Mouse (Mus musculus) stomach, embryonic 14.5 days (tissue): ENCODE data around the gene Gpr88. TPM values are rescaled to one million over a fixed set of nuclear protein-coding genes. Genes with fewer than 3 reads are reported as not detected.

ENCODE experiments used
- ATAC-seq: fragments of 200-750 bp; cut with Nextera tagmentation; 2 replicates; pipeline ENCODE4 v1.8.0; 2017; ENCODE audit warnings: low read depth, moderate TSS enrichment; ENCODE audit not compliant: insufficient number of reproducible peaks, insufficient read depth, low FRiP score
- H3K27ac ChIP-seq: fragments of 300-500 bp; sonication (generic); 2 replicates; pipeline ENCODE4 v1.5.1; 2014; ENCODE audit warnings: mild to moderate bottlenecking, low read length, moderate library complexity, mixed read lengths
- H3K27me3 ChIP-seq: fragments of 300-500 bp; sonication (generic); 2 replicates; pipeline ENCODE4 v1.6.1; 2014; ENCODE audit warnings: low read length, control low read depth, mixed read lengths; ENCODE audit not compliant: control insufficient read depth, insufficient read depth
- H3K36me3 ChIP-seq: fragments of 300-500 bp; sonication (generic); 2 replicates; pipeline ENCODE4 v1.6.1; 2014; ENCODE audit warnings: mild to moderate bottlenecking, control low read depth, low read length, moderate library complexity, mixed read lengths; ENCODE audit not compliant: control insufficient read depth, insufficient read depth
- H3K4me1 ChIP-seq: fragments of 300-500 bp; sonication (generic); 2 replicates; pipeline ENCODE4 v1.6.1; 2014; ENCODE audit warnings: low read length, control low read depth, mixed read lengths; ENCODE audit not compliant: control insufficient read depth, insufficient read depth
- H3K4me2 ChIP-seq: fragments of 300-500 bp; sonication (generic); replicated peaks from 2 replicates; pipeline ENCODE4 v1.6.1; 2014; ENCODE audit warnings: low read depth, low read length, control low read depth
- H3K4me3 ChIP-seq: fragments of 300-500 bp; sonication (generic); 2 replicates; pipeline ENCODE4 v1.5.1; 2014; ENCODE audit warnings: low read depth, low read length, control low read depth
- H3K9ac ChIP-seq: fragments of 300-500 bp; sonication (generic); replicated peaks from 2 replicates; pipeline ENCODE4 v1.6.1; 2014; ENCODE audit warnings: low read depth, mild to moderate bottlenecking, control low read depth, low read length, moderate library complexity, mixed read lengths
- H3K9me3 ChIP-seq: fragments of 300-500 bp; sonication (generic); 2 replicates; pipeline ENCODE4 v1.6.1; 2016; ENCODE audit warnings: low read depth, low read length, control low read depth; ENCODE audit not compliant: control insufficient read depth
- WGBS: fragments of 180-500 bp; shearing (Covaris S2); extraction: QIAGEN DNeasy Blood & Tissue Kit; methylation state at CpG from one replicate; pipeline ENCODE4 v1.1.7; 2014; 5-methylcytosine and 5-hydroxymethylcytosine counted together
- polyA plus RNA-seq: library from polyadenylated mRNA; unstranded; fragments of >200 nt; fragmentation: Nextera tagmentation; extraction: Ambion mirVana; gene quantifications from 2 replicates; pipeline ENCODE4 v1.2.1, GENCODE M21; 2014

Gpr88 gene
- polyA plus RNA-seq, 1 experiment from 2014 or later: 2.1 TPM

DNA sequence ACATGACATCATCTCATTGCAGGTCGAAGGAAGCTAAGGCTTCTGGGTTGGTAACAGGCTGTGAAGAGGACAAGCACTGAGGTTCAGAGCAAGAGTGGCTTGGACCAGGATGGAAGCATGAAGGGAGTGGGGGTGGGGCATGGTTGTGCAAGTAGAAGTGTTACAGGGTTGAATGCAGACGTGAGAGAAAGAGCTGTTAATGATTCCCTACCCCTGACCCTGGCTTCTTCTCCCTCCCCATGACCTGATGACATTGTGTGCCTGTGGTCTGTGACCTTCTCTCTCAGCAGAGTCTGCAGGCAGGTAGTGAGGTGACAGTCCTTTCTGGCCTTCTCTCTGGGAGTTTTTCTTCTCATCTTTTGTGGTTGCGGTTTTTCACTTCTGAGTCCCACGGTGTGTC, 16.4 kb downstream of the Gpr88 start:
- H3K9ac ChIP-seq: no peak overlapping the region
- WGBS: 64% methylated on average over 4 of the region's 4 CpGs
- H3K9me3 ChIP-seq: no peaks in the 10 kb centered on the region
- no peaks in the 10 kb centered on the region for H3K27me3 ChIP-seq
- no peak overlapping the region for H3K27ac ChIP-seq
- H3K4me1 ChIP-seq: no peaks in the 10 kb centered on the region
- H3K36me3 ChIP-seq: no peaks in the 10 kb centered on the region
- no peak overlapping the region for H3K4me2 ChIP-seq
- no peak for ATAC-seq
- H3K4me3 ChIP-seq: no peak overlapping the region

DNA sequence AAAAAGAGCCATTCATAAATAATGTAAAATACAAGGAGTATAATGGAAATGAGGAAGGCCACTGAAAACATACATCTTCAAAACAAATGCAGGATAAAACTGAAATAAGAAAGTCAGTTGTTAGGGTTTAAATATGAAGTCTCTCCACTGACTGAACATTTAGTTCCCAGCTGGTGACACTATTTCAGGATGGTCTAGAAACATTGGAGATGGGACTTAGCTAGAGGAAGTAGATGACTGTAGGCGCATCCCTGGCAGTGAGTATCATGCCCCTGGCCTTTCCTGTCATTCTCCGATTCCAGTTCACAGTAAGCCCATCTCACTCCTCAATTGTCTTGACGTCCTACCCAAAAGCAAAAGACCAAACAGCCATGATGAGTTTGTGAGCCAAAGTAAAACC, 19.8 kb downstream of the Gpr88 start:
- Histone ChIP-seq H3K27me3 (no peaks in the 10 kb centered on the region), H3K4me3 (no peak overlapping the region), H3K9me3 (no peaks in the 10 kb centered on the region), H3K4me2 (no peak overlapping the region), H3K4me1 (no peaks in the 10 kb centered on the region), H3K36me3 (no peaks in the 10 kb centered on the region), H3K9ac (no peak overlapping the region), H3K27ac (no peak overlapping the region)
- ATAC-seq: no peak
- WGBS: 88% methylated on average over 3 of the region's 3 CpGs

DNA sequence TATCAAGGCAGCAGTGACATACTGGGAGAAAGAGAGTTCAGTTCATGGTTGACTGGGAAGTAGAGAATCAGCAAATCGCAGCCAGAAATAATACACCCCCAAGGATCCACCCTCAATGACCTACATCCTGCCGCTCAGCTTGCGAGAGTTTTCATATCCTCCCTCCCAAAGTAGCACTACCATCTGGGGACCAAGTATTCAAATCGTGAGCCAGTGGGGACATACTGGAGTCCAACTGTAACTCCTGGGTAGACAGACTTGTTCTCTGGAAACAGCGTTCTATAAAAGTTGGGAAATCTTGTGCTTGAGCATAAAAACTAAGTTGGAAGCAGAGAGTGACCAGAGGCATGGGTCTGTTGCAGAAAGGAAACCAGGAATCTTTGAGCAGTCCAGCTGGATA, 20.5 kb downstream of the Gpr88 start:
- no peaks in the 10 kb centered on the region for H3K9me3 ChIP-seq
- H3K4me1 ChIP-seq: no peaks in the 10 kb centered on the region
- no peak for ATAC-seq
- H3K4me3 ChIP-seq: no peak overlapping the region
- H3K36me3 ChIP-seq: no peaks in the 10 kb centered on the region
- H3K4me2 ChIP-seq: no peak overlapping the region
- H3K27me3 ChIP-seq: no peaks in the 10 kb centered on the region
- no peak overlapping the region for H3K27ac ChIP-seq
- WGBS: 85% methylated on average over 5 of the region's 5 CpGs
- H3K9ac ChIP-seq: no peak overlapping the region

DNA sequence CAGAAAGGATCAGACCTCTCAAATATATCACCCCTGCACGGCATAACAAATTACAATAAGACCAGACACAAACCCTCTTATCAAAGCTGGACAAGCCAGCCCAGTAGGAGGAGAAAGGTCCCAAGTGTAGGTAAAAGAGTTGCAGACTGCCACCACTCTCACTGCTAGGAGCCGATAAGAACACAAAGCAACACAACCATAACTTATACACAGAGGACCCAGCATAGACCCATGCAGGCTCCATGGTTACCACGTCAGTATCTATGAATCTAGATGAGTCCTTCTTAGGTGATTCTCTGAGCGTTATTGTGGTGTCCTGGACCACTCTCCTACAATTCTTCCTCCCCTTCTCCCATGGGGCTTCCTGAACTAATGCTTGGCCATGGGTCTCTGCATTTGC, 24.0 kb downstream of the Gpr88 start:
- Histone ChIP-seq H3K9me3 (no peaks in the 10 kb centered on the region), H3K4me1 (no peaks in the 10 kb centered on the region), H3K36me3 (no peaks in the 10 kb centered on the region), H3K9ac (no peak overlapping the region), H3K4me2 (no peak overlapping the region), H3K27me3 (no peaks in the 10 kb centered on the region), H3K4me3 (no peak overlapping the region), H3K27ac (no peak overlapping the region)
- 80% methylated on average over 4 of the region's 4 CpGs for WGBS
- ATAC-seq: no peak

DNA sequence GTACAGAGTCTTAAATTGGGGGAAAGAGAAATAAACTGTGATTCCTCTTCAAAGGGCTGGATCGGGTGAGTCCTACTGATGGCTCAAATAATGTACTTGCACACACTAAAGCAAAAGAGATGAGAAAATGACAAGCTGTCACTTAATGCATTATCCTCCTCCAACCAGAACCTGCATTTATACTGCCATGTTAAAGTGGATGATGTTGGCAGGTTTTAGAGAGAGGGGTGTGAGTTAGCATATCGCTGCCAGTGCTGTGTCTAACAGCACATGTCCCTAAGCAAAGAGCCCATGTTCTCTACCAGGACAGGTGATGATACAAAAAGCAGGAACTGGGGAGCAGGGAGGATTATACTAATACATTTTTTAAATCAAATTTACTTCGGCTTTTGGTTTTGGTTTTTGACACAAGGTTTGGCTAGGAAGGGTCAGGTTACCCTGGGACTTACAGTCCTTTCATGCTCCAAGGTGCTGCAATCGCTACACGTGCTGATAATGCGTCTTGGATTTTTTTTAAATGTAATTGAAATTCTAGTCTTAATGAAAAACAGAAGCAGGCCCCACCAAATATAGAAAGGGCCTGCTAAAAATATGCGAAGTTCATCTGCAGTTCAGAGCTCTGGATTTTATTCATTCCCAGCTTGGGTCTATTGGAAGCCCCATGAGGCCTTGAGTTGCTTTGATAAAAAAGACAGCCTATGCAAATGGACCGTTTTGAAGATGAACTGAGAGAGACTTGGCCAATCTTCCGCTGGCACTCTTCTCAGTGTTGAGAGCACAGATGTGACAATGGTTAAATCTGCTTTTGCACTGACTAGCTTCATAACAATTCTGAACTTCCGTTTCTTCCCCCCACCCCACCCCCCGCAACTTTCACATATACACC, 24.7 kb downstream of the Gpr88 start:
- no peaks in the 10 kb centered on the region for H3K9me3 ChIP-seq
- H3K4me2 ChIP-seq: no peak overlapping the region
- no peaks in the 10 kb centered on the region for H3K36me3 ChIP-seq
- no peak overlapping the region for H3K27ac ChIP-seq
- H3K27me3 ChIP-seq: no peaks in the 10 kb centered on the region
- 60% methylated on average over 11 of the region's 11 CpGs for WGBS
- H3K4me1 ChIP-seq: no peaks in the 10 kb centered on the region
- H3K9ac ChIP-seq: no peak overlapping the region
- H3K4me3 ChIP-seq: no peak overlapping the region
- no peak for ATAC-seq

DNA sequence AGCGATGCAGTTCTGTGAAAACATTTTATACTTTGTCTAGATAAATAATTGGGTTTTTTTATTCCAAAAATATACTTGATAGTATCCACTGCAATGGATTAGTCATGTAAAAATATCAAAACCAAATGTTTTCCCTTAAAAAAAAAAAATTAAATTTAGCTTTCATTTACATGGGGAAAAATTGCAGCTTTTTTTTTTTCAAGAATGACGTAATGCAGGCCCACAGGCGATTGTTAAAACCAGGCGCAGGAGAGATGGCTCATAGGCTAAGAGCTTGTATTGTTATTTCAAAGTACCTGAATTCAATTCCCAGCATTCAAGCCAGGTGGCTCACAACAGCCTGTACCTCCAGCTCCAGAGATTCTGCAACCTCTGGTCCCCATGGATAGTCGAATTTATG, 25.9 kb downstream of the Gpr88 start:
- H3K4me1 ChIP-seq: no peaks in the 10 kb centered on the region
- no peak overlapping the region for H3K27ac ChIP-seq
- H3K36me3 ChIP-seq: no peaks in the 10 kb centered on the region
- H3K4me2 ChIP-seq: no peak overlapping the region
- no peak overlapping the region for H3K4me3 ChIP-seq
- no peak for ATAC-seq
- H3K9me3 ChIP-seq: no peaks in the 10 kb centered on the region
- H3K9ac ChIP-seq: no peak overlapping the region
- WGBS: 67% methylated on average over 5 of the region's 5 CpGs
- H3K27me3 ChIP-seq: no peaks in the 10 kb centered on the region

DNA sequence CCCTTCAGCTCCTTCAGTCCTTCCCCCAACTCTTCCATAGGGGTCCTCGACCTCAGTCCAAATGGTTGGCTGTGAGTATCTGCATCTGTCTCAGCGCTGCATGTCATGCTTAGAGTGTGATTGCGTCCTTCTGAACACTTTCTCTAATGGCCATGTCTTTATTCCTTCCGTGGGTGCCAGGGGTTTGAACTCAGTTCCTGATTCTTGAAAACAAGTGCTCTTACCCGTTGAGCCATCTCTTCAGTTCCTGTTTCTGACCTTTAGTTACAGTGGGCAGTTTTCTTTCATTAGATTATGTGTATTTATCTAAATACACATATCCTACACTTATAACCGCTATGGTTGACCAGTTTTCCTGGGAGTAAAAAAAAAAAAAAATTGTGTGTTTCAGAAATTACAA, 26.4 kb downstream of the Gpr88 start:
- H3K27ac ChIP-seq: no peak overlapping the region
- H3K4me1 ChIP-seq: no peaks in the 10 kb centered on the region
- WGBS: 88% methylated on average over 6 of the region's 6 CpGs
- H3K36me3 ChIP-seq: no peaks in the 10 kb centered on the region
- H3K4me2 ChIP-seq: no peak overlapping the region
- no peak for ATAC-seq
- no peaks in the 10 kb centered on the region for H3K9me3 ChIP-seq
- H3K9ac ChIP-seq: no peak overlapping the region
- no peaks in the 10 kb centered on the region for H3K27me3 ChIP-seq
- H3K4me3 ChIP-seq: no peak overlapping the region

DNA sequence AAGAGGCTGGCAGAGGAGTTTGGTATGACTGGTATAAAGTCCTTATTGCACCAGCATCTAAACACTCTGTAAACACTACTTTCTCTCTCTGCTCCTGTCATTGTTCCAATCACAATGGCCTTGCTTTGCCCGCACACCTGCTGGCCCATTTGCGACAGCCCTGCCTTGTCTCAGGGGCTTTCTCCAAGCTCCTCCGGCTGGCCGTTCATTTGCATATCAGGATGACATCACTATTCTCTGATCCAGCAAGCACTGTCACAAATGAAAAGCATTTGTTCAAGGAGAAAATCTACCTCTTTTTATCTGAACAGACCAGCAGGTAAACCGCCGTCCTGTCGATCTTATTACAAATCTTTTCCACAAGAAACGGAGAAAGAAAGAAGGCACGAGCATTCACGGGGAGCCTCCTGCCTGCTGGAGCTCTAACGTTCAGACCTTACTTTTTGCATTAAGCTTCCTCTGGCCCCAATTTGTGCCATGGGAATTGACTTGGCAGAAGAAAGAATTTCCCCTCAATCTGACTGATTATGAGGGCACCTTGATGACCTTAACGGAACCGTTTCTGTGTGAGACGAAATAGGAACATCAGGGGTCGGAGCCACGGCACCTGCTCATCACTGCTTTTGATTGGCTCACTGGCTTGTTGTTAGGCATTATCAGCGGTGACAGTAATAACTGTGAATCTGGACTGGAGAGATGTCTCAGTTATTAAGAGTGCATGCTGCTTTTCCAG, 30.6 kb downstream of the Gpr88 start:
- Histone ChIP-seq H3K36me3 (no peaks in the 10 kb centered on the region), H3K4me2 (no peak overlapping the region), H3K27ac (no peak overlapping the region), H3K9me3 (no peaks in the 10 kb centered on the region), H3K4me1 (no peaks in the 10 kb centered on the region), H3K4me3 (no peak overlapping the region), H3K27me3 (no peaks in the 10 kb centered on the region), H3K9ac (no peak overlapping the region)
- ATAC-seq: no peak
- 45% methylated on average over 17 of the region's 17 CpGs for WGBS
